Mouse (Mus musculus) kidney, postnatal 36 days (tissue): Measurements from ENCODE around the gene Egln3.

Experiments used
- DNase-seq, 2 experiments: peaks; one replicate each; pipeline ENCODE4 v3.0.0; 2021 to 2022; ENCODE audit warnings: mixed read lengths in 2 of 2

Egln3 gene

DNA sequence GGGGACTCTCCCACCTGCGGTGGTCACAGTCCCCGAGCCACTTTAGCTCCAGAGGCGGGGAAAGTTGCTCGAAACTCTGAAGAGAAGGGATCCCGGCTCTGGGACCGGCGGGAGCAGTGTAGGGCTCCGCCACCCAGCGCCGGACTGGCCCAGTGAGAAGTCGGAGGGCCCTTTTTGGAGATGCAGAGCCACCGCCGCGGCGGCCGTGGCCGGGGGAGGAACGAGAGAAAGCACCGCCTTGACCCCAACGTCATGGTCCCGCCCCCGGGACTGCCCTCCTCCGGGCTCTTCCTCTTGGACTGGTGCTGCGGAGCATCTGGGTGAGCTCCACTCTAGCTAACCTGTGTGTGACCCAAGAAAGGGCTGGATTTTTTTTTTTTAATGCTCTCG is at the start of gene Egln3:
Egln3 (minus strand) TSS at position 205 of the 390 bp plus-strand sequence.
- DNase-seq, result peak; percentile 93 to 96

DNA sequence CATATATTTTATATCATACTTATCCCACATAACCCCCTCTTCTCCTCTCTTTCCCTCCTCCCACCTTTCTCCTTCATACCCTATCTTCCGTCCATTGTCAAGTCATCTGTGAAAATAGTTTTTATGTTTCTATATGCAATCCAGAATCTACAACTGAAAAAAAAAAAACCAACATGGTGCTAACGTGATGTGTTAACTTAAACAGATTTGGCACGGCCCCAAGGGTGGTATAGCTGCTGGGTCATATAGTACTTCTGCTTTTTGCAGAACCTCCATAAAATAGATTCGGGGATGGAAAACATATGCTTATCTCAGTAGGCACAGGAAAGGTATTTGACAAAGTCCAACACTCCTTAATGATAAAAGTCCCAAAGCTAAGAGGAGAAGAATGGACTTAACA is 49.8 kb upstream of the Egln3 start:
- DNase-seq, result no peak

DNA sequence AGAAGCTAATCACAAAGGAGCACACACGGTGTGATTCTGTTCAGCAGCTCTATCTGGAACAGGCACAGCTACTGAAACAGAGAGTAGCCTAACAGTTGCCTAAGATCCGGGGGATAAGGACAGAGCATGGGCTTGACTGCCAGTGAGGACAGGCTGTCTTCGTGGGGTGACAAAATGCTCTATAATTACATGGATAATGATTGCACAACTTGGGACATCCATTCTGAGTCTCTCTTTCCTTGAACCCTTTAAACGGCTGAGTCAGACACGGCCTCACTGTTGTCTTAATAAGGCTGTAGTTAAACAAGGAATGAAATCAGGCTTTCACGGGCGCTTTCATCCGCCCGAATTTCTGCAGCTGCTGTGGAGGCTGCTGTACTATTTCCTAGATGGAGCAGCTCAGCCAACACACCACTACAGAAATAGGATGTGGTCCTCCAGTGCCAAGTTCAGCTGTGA is 48.3 kb upstream of the Egln3 start:
- no peak for DNase-seq

DNA sequence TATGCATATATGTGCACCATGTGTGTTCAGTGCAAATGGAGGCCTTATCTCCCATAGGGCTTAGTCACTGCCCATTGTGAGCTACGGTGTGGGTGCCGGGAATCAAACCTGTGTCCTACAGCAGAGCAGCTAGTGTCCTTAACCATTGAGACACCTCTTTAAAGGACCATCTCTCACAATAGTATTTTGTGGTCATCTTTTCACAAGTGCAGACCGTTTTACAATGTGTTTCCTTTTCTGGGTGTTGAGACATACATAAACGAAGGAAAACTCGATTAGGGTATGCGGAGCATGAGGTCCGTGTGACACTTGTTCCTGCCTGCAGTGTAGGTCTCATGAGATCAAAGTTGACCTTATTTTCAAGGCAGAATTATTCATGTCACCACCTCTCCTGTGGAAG is 44.2 kb upstream of the Egln3 start:
- no peak for DNase-seq

DNA sequence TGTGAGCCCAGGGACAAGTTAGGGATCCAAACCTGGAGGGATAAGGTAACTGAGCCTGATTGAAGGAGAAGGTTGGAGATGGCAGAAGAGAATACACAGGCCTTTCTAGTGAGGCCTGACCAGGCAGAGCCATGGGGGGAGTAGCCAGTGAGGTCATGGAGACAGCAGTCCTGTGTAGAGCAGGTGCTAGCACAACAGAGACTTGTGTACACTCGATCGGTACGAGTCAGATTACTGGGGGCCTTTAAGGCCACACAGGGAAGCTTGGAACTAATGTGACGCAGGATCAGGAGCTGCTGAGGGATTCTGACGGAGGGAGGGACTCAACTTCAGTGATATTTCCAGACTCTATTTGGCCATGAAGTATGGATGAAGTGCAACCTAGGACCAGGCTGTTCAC is 39.5 kb upstream of the Egln3 start:
- no peak for DNase-seq

DNA sequence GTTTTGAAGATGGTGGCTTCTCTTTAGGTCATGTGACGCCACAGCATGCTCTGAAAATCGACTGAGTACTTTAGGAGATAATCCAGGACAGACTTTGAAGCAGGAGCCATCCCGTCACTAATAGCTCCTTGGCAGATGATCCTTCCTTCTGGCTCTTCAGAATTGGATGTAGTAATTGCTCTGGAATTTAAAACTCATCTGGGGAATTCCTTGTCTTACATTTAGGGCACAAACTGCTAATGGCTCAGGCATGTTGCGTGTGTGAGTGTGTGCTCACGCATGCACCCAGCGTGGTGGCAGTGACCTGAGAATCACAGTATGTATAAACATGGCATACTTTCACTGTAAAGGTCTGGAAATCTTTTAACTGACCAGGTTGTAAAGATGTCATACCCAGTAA is 38.3 kb upstream of the Egln3 start:
- DNase-seq, result no peak

DNA sequence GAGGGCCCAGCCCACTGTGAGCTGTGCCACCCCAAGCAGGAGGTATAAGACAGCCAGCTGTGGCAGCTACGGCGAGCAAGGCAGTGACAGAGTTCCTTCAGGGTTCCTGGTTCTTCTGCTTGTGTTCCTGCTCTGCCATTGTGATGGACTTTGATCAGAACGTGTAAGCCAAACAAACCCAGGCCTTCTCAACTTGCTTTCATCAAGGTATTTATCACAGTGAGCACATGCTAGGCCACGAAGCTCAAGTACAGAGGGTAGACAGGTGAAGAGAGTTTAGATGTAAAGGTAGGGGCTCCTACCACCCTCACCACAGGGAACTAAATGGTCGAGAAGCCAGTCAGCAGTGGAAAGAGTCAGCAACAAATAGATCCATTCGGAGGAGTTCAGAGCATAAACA is 30.1 kb upstream of the Egln3 start:
- no peak for DNase-seq

DNA sequence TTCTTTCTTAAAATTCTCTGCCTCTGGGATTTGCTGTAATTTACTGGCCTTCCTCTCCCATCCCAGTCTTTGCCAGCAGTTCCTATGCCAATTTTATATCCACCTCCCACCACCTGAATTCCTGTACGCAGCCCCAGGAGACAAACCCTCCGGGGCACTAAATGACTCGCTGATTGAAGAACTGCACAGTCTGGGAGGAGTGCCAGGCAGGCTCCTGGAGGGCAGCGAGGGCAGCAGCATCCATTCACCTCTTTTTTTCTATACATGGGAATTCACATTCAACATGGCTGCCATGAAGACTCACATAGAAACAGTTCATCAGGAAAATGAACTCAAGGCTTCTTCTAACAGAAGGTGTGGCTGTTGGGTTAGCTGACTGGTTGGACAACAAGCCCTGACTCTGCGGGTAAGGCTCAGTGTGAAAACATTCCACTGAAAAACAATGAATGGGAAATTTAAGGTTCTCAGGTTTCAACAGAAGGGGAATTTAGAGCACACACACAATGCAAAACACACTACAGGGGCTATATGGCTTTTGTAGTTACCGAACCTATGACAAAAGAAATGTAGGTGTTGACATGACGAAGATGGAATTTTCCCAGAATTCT is 29.4 kb upstream of the Egln3 start:
- no peak for DNase-seq

DNA sequence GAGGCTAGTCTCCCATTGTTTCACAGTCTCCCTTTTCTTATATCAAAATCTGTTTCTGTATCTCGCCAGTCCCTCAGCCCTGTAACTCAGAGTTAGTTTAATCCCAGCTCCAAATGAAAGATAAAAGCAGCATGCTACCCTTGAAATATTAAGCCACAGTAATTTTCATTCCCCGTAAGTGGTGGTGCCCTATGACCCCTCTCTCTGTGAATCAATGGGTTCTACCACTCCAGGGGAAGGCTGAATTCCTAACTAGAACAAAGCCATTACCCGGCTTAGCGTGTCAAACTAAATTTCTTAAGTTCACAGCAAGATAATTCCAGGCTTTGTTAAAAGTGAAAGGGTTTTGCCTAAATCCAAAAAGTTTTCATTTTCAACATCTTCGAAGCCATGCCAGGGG is 28.8 kb upstream of the Egln3 start:
- DNase-seq, result no peak

DNA sequence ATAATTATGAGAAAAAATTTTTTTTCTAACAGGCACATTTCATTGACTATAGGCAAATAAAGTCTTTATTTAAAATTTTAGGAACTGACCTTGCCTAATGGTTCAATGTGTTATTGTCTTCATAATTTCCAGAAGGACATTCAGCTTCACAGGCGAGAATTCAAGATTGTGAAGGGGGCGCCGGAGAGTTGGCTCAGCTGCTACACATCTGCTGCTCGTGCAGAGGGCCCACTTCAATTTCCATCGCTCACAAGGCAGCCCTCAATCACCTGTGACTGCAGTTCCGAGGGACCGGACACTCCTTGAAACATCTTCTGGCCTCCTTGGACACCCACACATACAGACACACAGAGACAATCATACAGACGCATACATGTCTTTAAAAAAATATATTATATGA is 23.9 kb upstream of the Egln3 start:
- DNase-seq, result no peak

DNA sequence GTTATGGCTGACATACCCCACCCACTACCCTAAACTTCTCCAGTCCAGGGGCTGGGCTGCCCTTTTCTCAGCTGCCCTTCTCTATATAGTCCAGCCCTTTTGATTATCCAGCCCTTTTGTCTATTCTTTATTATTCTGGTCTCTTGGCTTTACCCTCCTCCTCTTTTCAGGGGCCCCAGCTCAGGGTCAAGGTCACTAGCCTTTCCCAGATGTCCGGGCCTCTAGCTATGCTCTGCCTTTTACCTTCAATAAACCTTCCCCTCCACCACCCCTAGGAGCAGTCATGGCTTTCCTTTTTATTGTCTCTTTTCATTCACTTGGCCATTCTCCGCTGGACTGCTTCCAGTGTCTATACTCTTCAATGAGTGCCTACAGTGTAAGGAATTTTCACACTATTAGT is 22.7 kb upstream of the Egln3 start:
- DNase-seq, result no peak

DNA sequence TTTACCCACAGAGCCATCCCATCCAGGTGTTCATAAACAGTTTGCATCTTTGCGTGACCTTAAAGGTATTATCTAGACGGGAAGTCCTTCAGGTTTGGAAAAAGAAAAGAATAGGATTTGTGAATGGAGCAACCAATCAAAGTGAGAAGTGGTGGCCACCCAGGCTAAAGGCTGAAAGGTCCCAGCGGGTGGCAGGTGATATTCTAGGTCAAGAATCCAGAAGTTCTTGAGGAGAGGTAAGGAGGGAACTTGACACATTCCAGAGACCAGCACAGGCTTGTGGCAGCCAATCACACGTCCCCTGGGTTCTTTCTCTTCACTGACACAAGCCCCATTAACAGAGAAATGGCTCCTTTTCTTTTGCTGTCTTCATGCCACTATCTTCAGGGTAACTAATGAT is 21.9 kb upstream of the Egln3 start:
- DNase-seq, result no peak

DNA sequence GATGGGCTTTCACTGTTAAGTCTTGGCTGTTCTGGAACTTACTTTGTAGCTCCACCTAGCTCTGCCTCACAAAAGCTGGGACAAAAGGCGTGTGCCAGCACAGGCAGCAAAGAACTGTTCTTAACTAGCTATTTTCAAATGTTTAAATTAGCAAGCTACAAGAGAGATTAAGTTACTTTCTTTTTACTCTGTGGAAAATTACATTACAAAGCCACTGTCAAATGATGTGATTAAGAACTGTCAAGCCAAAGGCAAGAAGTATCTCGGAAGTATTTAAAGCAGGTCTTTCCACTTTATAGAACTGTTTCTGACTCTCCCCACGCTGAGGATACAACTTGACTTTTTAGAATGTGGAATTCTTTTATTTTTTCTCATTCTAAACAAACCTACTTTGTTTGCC is 21.4 kb upstream of the Egln3 start:
- DNase-seq, result no peak

DNA sequence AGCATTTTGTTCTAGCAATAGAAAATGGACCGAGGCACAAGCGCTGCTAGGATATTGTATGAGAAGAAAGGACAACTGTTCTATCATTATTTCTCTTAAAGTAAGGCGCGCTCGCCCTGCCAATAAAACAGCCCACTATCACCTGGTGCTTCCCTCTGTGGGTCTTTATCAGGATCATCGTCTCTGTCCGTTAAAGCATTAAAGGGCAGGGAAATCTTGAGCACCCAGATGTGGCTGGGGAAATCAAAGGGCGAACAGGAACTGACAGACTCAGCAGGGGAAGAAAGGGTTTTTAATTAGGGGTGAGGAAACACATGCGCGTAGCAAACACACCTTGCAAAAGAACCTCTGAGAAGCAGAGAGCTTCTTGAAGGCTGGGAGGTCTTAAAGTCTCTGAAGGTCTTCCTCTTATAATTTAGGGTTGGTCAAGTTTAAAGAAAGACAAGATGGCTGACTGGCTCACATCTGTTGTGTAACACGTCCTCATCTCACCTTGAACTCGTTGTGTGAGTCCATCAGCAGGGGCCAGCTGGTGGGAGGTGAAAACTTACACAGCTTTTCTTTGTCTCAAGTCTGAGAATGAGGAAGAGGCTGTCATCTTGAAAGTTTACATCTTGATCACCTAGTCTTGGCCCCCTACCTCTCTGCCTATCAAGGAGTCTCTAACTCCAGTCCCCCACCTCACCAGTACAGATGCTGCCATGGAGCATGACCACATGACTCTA is 18.5 kb upstream of the Egln3 start:
- no peak for DNase-seq

DNA sequence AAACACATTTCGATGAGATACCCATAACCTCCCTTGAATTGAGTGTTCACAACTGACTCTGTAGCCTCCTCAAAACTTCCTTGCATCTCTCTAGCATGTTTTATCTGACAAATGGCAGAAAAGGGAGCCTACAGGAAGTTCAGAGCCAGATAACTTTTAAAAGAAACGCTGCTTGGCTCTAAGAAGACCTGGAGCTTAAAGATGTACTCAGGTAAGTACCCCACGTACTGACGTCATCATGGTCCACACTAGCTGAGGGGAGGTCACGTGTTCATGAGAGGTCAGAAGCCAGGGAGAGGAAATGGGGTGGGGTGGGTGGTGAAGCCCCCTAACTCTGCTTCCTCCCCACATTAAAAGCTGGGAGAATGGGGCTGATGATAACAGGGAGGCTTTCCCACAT is 13.0 kb upstream of the Egln3 start:
- no peak for DNase-seq

DNA sequence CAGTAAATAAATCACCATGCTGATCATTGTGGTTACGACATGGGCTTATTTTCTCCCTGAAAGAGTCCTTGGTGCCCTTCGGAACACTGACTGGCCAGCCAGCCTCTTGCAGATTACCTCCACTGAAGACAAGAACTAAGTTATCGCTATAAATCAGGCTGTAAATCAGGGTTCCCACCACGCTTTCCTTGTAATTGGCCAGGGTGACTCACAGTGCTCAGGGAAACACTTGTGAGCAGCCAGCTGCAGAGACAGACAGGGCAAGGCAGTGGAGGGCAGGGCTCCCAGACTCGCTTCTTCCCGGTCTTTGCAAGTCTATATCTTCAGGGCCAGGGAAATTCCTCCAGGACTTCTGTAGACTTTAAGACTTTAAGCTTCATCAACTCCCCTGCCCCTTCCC is 10.8 kb upstream of the Egln3 start:
- no peak for DNase-seq

DNA sequence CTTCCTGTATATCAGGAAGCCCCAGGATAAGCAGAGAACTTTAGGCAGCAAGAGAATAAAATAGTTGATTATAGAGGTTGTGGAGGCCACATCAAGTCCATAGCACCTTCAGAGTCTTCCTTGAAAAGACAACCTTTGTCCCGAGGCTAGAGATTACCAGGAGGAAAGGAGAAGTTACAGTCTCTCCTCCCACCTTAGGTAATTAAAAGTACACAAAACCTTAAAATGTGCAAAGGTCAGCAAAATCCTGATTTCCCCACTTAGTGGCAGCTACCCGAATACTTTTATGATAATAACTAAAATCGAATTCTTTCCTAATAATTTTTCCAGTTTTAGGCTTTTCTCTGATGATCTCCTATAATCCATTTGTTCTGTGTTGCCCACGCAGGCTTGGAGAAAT is 10.2 kb upstream of the Egln3 start:
- DNase-seq, result no peak

DNA sequence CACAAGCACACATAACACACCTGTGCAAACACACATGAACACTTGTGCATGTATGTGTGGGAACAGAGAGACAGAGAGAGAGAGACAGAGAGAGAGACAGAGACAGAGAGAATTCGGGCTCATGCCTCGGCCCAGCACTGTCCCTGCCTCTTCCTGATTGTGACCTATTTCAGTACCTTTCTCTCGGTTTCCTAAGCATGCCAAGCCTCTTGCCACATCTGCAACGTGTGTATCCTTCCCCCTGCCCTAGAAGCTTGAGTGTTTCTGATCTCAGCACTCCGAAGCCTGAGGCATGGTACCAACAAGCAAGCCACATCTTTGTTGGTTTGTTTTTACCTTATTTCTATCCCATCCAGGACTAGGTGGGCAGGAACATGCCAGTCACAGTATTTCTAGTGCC is 9.6 kb upstream of the Egln3 start:
- DNase-seq, result no peak

DNA sequence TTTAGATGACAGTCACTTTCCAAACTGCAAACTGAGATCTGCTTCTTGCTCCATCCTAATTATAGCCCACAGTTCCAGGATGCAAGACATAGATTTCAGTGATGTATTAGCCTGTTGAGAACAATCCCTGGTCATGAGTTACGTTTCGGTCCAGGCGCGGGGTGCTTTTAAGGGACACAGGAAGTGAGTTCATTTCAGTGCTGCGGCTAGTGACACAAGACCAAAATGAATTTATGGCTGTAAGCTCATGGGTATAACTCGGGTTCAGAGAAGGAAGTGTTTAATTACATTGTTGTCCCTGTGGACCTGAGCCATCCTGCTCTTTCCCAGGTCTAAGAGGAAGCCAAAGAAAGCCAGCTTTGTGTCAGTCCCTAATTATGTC is 5.5 kb upstream of the Egln3 start:
- DNase-seq, result peak; percentile 55 to 73

DNA sequence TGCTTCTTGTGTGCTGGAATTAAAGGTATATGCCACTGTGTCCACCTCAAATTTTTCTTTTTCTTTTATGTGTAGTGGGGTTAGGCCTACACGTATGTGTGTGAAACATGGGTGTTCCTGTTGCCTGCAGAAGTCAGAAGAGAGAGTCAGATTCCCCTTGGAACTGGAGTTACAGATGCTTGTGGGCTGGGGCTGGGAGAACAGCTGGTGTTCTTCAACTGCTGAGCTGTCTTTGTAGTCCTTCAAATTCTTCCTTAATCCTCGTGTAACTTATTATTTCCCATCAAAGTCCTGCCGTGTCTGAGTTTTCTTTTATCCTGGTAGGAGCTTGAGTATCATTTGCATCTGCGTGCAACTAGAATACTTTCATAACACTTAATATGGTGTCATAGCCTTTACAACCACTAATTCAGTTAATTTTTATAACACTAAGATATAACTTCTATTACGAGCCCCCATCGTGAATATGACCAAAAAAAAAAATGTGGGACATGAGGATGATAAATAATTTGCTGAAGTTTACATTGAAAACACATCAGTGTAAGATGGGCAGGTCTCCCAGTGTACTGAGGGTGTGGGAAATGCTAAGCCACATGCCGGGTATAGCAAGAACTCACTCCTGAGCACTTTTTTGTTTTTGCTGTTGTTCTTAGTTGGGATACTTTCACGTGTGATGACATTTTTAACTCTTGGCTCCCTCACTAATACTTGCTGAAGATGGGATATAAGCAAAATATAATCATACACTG is 4.9 kb upstream of the Egln3 start:
- DNase-seq, result no peak

DNA sequence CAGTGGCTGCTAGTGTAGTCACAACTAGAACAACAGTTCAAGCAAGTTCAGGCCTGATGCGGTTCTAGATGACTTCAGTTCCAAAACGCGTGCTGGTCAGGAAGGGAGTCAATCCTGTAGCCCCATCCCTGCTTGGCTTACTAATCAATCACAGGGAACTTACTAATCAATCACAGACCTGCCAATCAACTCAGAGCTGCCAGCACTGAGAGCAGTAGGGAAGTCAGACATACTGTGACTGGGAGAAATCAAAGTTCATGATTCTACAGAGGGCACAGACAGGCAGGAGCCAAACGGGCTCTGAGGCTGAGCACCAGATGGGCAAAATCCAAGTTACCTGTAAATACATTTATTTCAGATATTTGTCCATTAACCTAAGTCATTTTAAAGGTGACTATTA is 2.1 kb upstream of the Egln3 start:
- no peak for DNase-seq

DNA sequence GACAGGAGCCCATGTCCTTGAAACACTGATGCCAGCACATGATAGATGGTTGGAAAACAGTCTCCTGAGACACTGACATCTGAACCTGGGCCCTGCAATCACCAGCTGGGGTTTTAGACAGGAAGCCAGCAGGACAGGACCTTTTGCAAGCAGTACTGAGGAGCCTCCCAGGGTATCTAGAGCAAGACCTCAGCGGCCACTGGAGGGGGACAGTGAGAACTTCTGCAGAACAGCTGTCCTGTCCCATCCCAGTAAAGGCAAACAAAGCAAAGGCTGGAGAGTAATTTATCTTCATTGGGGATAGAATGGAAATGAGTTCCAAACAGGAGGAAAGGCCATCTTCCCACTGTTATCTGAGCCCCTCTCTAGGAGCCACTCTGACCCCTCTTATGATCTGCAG is 1.5 kb upstream of the Egln3 start:
- DNase-seq, result peak; percentile 77 to 90

DNA sequence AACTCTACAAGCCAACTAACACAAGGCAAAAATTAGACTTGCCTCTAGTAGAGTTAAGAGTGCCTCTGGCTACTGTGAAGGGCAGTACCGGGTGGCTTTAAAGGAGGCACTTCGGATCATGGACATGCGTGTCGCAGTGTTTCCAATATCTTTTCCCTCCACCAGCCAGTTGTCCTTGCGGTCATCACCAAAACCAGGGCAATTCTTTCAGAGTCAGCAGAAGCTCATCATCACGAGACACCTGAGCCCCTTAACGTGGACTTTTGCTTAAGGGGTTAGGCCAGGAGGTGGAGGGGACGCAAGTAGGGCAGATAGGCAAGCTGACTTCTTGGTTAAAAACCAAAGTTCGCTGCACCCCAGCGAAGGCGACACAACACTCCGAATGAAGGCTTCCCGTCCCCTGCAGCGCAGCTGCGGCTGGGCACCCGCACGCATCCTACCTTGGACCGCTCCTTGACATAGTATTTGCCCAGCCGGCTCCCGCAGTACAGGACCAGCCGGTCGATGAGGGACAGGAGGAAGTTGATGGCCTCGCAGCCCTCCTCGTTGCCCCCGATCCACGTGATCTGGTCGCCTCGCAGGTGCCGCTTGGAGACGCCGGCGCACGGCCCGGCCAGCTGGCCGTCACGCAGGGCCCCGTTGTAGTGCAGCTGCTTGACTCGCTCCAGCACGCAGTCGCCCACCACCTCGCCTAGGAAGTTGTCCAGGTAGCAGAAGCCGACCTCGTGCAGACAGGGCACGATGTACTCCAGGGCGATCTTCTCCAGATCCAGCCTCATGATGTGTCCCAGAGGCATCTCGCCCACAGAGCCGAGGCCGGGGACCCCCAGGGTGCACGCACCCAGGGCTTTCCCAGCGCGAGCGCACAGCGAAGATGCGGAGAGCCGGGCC is 650 bp downstream of the Egln3 start:
- peak in 1 of 2 experiments; percentile 58 for DNase-seq
